Mouse (Mus musculus): ENCODE data around the gene Crygb. TPM values are rescaled to one million over a fixed set of nuclear protein-coding genes. Genes with fewer than 3 reads are reported as not detected.

The Crygb gene
- polyA plus RNA-seq, 1 experiment from 2014 or later, result 0.63 TPM

GRCm38 (mm10) chr1:65035513-65035912, 46.6 kb downstream of the Crygb start:
- H3K9me3 ChIP-seq (replicated peaks), result no peaks in the 10 kb centered on the region
- WGBS, result 44% methylated on average over 3 of the region's 3 CpGs
- no peak overlapping the region for H3K4me3 ChIP-seq
- no peak for ATAC-seq (replicated peaks; ENCODE audit: insufficient number of reproducible peaks, insufficient read depth, low FRiP score, low read depth)
- no peaks in the 10 kb centered on the region for H3K36me3 ChIP-seq
- H3K27me3 ChIP-seq, result no peaks in the 10 kb centered on the region
- no peak overlapping the region for H3K9ac ChIP-seq
- no peak overlapping the region for H3K4me2 ChIP-seq
- H3K4me1 ChIP-seq (replicated peaks), result no peaks in the 10 kb centered on the region
- no peak overlapping the region for H3K27ac ChIP-seq

- H3K9me3 ChIP-seq (replicated peaks), result no peaks in the 10 kb centered on the region
- no peaks in the 10 kb centered on the region for H3K4me1 ChIP-seq (replicated peaks)
- H3K4me2 ChIP-seq, result no peak within 1 kb of the TSS
- no peaks in the 10 kb centered on the region for H3K36me3 ChIP-seq
- no peak for ATAC-seq (replicated peaks; ENCODE audit: insufficient number of reproducible peaks, insufficient read depth, low FRiP score, low read depth)
- H3K27me3 ChIP-seq, result no peaks in the 10 kb centered on the region
- no peak within 1 kb of the TSS for H3K4me3 ChIP-seq
- no peak within 1 kb of the TSS for H3K9ac ChIP-seq
- H3K27ac ChIP-seq, result no peak within 1 kb of the TSS
These were observed 49.4 kb downstream of the Crygb start, which contains the start of gene Akr1cl for GRCm38 (mm10) chr1:65032641-65033040. Gene Akr1cl (minus strand): TSS chr1:65032759.

Other genes with a start within 250 kb of the Crygb start
- gene Plekhm3, start 125.5 kb downstream of the Crygb start, polyA plus RNA-seq (2015; fragmentation: Nextera tagmentation; extraction: Ambion mirVana), result 5.8 and 7.7 TPM in 2 replicates
- gene Akr1cl, start 49.5 kb downstream of the Crygb start, polyA plus RNA-seq (2015; fragmentation: Nextera tagmentation; extraction: Ambion mirVana), result 0.64 and 0.84 TPM in 2 replicates
- not detected in 2 replicates for gene Cryge, start 31.1 kb downstream of the Crygb start, polyA plus RNA-seq (2015; fragmentation: Nextera tagmentation; extraction: Ambion mirVana)
- not detected in 2 replicates for gene Crygd, start 18.8 kb downstream of the Crygb start, polyA plus RNA-seq (2015; fragmentation: Nextera tagmentation; extraction: Ambion mirVana)
- gene Crygc, start 8.6 kb downstream of the Crygb start, polyA plus RNA-seq (2015; fragmentation: Nextera tagmentation; extraction: Ambion mirVana), result not detected in 2 replicates
- not detected in 2 replicates for gene Cryga, start 21.1 kb upstream of the Crygb start, polyA plus RNA-seq (2015; fragmentation: Nextera tagmentation; extraction: Ambion mirVana)
- gene Gm28845, start 37.3 kb upstream of the Crygb start, polyA plus RNA-seq (2015; fragmentation: Nextera tagmentation; extraction: Ambion mirVana), result not detected in 2 replicates
- 0.14 and 0.38 TPM in 2 replicates for gene D630023F18Rik, start 40.9 kb upstream of the Crygb start, polyA plus RNA-seq (2015; fragmentation: Nextera tagmentation; extraction: Ambion mirVana)
- gene Idh1, start 104.2 kb upstream of the Crygb start, polyA plus RNA-seq (2015; fragmentation: Nextera tagmentation; extraction: Ambion mirVana), result 56.0 and 76.9 TPM in 2 replicates
- 5.0 and 6.8 TPM in 2 replicates for gene Pikfyve, start 104.4 kb upstream of the Crygb start, polyA plus RNA-seq (2015; fragmentation: Nextera tagmentation; extraction: Ambion mirVana)
- not detected in 2 replicates for gene Pth2r, start 199.8 kb upstream of the Crygb start, polyA plus RNA-seq (2015; fragmentation: Nextera tagmentation; extraction: Ambion mirVana)